Mouse (Mus musculus): ENCODE results near the gene Fam149b. TPM values are rescaled to one million over a fixed set of nuclear protein-coding genes. Genes with fewer than 3 reads are reported as not detected.

The Fam149b gene
- polyA plus RNA-seq (2014; fragmentation: Illumina TruSeq; extraction: RNeasy Lipid Tissue Mini Kit (QIAGEN cat#74804); ENCODE audit: low read depth, low replicate concordance) = 44.6 TPM

DNA sequence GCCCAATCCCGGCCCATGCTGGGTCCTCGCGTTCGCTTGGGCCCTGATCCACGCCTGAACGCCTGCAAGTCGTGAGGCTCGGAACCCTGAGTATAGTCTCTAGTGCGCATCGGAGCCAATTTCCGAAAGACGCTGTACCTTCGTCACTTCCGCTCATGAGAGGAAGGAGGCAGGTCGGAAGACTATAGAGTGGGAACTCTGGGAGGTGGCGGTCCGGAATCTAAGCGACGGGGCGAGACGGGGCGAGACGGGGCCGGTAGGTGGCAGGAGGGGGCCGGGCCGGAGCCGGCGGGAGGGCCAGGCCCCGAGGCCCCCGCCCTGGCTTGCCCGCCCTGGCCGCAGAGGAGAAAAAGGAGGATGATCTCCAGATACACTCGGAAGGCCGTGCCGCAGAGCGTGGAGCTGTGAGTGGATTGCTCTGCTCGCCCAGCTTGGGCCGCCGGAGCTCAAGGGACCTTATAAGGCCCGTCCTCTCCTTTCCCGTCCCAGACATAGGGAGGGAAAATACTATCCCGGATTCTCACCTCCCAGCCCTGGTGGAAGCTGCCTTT lies at the start of gene Fam149b, which contains the start of gene Ecd:
Fam149b (plus strand) TSS at position 172 of the 551 bp plus-strand sequence.
Ecd (minus strand) TSS at position 131 of the 551 bp plus-strand sequence.

GRCm38 (mm10) chr14:20388441-20389129 lies 40.6 kb downstream of the Fam149b start, which contains the start of gene Dnajc9:
Gene Dnajc9 (minus strand): TSS chr14:20388910.

GRCm38 (mm10) chr14:20393205-20393913 lies 45.4 kb downstream of the Fam149b start, which contains the start of gene Mrps16:
Gene Mrps16 (minus strand): TSS chr14:20393634.

Other genes starting within 250 kb of the Fam149b start
- 28.8 TPM for gene Saysd1, start 209.6 kb upstream of the Fam149b start, polyA plus RNA-seq (2014; fragmentation: Illumina TruSeq; extraction: RNeasy Lipid Tissue Mini Kit (QIAGEN cat#74804); ENCODE audit: low read depth, low replicate concordance)
- 1.9 TPM for gene Kcnk5, start 166.4 kb upstream of the Fam149b start, polyA plus RNA-seq (2014; fragmentation: Illumina TruSeq; extraction: RNeasy Lipid Tissue Mini Kit (QIAGEN cat#74804); ENCODE audit: low read depth, low replicate concordance)
- gene Kcnk16, start 79.0 kb upstream of the Fam149b start, polyA plus RNA-seq (2014; fragmentation: Illumina TruSeq; extraction: RNeasy Lipid Tissue Mini Kit (QIAGEN cat#74804); ENCODE audit: low read depth, low replicate concordance) = not detected
- gene Nudt13, start 53.5 kb upstream of the Fam149b start, polyA plus RNA-seq (2014; fragmentation: Illumina TruSeq; extraction: RNeasy Lipid Tissue Mini Kit (QIAGEN cat#74804); ENCODE audit: low read depth, low replicate concordance) = 2.2 TPM
- gene Ecd, start within 50 bp of the Fam149b start, polyA plus RNA-seq (2014; fragmentation: Illumina TruSeq; extraction: RNeasy Lipid Tissue Mini Kit (QIAGEN cat#74804); ENCODE audit: low read depth, low replicate concordance) = 33.9 TPM
- gene Dnajc9, start 40.7 kb downstream of the Fam149b start, polyA plus RNA-seq (2014; fragmentation: Illumina TruSeq; extraction: RNeasy Lipid Tissue Mini Kit (QIAGEN cat#74804); ENCODE audit: low read depth, low replicate concordance) = 236 TPM
- 4.3 TPM for gene Mrps16, start 45.5 kb downstream of the Fam149b start, polyA plus RNA-seq (2014; fragmentation: Illumina TruSeq; extraction: RNeasy Lipid Tissue Mini Kit (QIAGEN cat#74804); ENCODE audit: low read depth, low replicate concordance)
- 352 TPM for gene Cfap70, start 104.1 kb downstream of the Fam149b start, polyA plus RNA-seq (2014; fragmentation: Illumina TruSeq; extraction: RNeasy Lipid Tissue Mini Kit (QIAGEN cat#74804); ENCODE audit: low read depth, low replicate concordance)
- 20.7 TPM for gene Anxa7, start 132.0 kb downstream of the Fam149b start, polyA plus RNA-seq (2014; fragmentation: Illumina TruSeq; extraction: RNeasy Lipid Tissue Mini Kit (QIAGEN cat#74804); ENCODE audit: low read depth, low replicate concordance)
- gene Mss51, start 148.7 kb downstream of the Fam149b start, polyA plus RNA-seq (2014; fragmentation: Illumina TruSeq; extraction: RNeasy Lipid Tissue Mini Kit (QIAGEN cat#74804); ENCODE audit: low read depth, low replicate concordance) = 2.8 TPM
- 80.2 TPM for gene Ppp3cb, start 198.4 kb downstream of the Fam149b start, polyA plus RNA-seq (2014; fragmentation: Illumina TruSeq; extraction: RNeasy Lipid Tissue Mini Kit (QIAGEN cat#74804); ENCODE audit: low read depth, low replicate concordance)

All from testis, adult 10 weeks (tissue).